Mouse (Mus musculus) skeletal muscle tissue, adult 2 months (tissue): ENCODE results near the gene Fanca.
"Not testable (repeated sequence)": the region's sequence is repeated elsewhere in the genome, so short reads cannot be mapped to it uniquely, and the experiment has no call there.

Source experiments
- DNase-seq: peaks from one replicate; pipeline ENCODE4 v3.0.0-alpha.2; 2012; ENCODE audit warnings: low read depth, low spot score

The Fanca gene

GRCm38 (mm10) chr8:123331301-123331700 is 12.9 kb upstream of the Fanca start:
- DNase-seq: no peak

DNA sequence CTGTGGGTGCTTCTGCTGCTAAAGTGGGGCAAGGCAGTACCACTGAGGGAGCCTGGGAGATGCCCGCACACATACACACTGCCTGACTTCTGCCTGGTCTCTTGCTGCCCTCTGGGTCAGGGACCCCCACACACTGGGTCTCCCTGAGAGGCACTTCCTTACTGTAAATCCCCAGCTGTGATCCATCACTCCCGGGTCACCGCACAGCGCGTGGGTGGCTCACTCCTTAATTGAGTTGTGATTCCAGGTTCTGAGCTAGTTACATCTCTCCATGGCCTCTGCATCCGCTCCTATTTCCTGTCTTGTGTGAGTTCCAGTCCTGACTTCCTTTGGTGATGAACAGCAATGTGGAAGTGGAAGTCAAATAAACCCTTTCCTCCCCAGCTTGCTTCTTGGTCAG is 12.3 kb upstream of the Fanca start:
- no peak for DNase-seq

- no peak for DNase-seq
Observed at GRCm38 (mm10) chr8:123329961-123330360, 11.6 kb upstream of the Fanca start.

DNA sequence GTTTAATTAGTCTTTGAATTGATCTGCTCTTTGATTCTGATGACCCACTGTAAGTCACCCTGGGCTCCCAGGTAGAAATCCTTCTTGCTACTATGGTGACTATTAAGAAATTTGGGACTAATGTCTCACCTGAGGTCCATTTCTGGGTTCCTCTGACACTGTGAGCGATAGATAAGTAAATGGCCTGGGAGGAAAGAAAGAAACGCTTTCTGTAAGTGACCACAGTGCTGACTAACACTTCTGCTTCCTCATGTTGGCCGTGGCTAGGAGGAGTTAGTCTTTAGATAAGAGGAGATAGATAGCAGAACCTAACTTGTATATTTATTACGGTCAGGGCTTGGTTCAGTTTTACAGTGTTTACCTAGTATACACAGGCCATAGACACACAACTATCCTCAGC is 11.0 kb upstream of the Fanca start:
- no peak for DNase-seq

GRCm38 (mm10) chr8:123328552-123328951 is 10.2 kb upstream of the Fanca start:
- DNase-seq: no peak

DNA sequence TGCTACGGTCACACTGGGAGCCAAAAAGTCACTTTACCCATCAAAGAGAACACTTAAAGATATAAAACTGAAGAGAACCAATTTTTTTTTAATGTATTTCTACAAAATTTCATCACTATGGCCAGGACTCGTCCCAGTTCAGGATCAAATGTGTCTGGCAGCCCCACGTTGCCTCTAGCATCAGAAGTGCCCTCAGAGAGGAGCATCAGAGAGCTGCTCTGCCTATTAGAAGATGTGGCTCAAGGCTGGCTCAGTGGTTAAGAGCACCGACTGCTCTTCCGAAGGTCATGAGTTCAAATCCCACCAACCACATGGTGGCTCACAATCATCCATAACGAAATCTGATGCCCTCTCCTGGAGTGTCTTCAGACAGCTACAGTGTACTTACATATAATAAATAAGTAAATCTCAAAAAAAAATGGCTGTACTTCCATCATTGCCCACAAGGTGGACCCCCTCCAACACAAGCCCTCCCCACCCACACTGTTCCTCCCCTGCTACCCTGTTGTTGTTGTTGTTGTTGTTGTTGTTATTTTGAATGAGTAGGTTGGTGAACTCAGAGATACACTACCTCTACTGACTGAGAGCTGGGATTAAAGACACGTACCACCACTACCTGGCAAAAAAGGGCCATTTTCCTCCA is 1.3 kb upstream of the Fanca start:
- no peak for DNase-seq

- DNase-seq: no peak
Observed at GRCm38 (mm10) chr8:123317781-123318466, 452 bp downstream of the Fanca start.

DNA sequence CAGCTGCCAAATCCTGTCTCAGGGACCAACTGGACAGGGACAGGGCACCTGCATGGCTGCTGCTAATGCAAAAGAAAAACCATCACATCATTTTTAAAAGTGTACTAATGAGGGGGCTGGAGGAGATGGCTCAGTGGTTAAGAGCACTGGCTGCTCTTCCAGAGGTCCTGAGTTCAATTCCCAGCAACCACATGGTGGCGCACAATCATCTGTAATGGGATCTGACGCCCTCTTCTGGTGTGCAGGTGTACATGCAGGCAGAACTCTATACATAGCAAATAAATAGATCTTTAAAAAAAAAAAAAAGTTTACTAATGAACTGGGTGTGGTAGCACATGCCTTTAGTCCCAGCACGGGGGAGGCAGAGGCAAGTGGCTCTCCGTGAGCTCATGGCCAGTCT is 9.6 kb downstream of the Fanca start:
- DNase-seq: no peak

GRCm38 (mm10) chr8:123298301-123298700 is 20.1 kb downstream of the Fanca start:
- DNase-seq: no peak

GRCm38 (mm10) chr8:123292785-123293184 is 25.6 kb downstream of the Fanca start:
- DNase-seq: no peak

DNA sequence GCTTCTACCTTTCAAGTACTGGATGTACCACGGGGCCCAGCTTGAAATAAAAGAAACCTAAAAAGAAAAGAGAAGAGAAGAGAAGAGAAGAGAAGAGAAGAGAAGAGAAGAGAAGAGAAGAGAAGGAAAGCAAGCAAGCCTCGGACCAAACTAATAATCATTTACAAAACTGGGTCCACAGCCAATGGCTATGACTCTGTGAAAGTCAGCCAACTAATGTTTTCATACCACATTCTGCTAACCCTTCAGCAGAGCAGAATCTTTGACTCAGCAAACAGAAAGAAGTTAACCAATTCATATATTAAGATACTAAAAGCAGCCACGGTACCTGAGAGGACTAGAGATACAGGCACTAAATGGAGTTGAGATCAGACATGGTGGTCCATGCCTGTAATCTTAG is 26.1 kb downstream of the Fanca start:
- no peak for DNase-seq

GRCm38 (mm10) chr8:123291716-123292115 is 26.7 kb downstream of the Fanca start:
- no peak for DNase-seq

DNA sequence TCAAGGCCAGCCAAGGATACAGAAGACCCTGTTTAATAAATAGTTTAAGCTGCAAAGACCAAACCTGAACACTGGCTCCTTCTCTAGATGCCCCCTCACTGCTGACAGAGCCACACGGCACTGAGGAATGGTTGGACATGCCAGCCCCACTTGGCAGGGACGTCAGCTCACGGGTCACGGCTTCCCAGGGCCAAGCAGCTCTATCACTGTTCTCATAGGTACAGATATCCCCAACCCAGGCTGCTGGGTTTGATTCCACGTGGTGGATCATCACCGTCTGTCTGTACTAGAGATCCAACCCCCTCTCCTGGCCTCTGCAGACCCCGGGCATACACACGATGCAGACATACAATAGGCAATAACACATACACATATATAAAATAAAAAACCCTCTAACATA is 27.7 kb downstream of the Fanca start:
- no peak for DNase-seq

GRCm38 (mm10) chr8:123290166-123290565 is 28.2 kb downstream of the Fanca start:
- DNase-seq: no peak

DNA sequence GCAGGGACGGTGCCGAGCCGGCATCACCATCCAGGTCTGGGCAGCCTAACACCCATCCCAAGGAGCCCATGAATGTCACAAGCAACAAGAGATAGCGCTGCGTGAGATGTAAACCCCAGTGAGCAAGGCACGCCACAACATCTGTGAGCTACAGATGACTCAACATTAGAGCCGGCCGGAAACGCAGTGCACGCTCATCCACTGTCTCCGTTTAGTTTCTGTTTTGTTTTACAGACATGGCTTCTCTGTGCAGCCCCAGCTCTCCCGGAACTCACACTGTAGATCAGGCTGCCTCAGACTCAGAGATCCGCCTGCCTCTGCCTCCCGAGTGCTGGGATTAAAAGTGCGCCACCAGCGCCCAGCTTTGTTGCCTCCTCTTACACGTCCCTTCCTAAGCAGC is 31.0 kb downstream of the Fanca start:
- no peak for DNase-seq

DNA sequence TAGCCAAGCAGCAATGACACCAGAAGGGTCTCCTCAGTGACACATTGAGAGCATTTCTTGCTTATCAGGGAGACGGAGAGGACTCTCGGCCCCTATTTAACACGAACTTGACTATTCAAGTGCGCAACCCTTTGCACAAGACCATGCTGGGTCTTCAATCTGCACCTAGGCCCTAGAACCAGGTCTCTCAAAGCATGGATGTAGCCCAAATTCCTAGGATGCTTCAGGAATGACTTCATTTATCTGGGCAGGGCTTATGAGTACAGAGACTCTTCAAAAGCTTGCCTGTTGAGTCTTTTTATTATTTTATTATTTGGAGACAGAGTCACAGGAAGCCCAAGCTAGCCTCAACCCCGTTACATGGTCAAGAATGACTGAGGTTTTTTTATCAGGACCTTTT is 33.9 kb downstream of the Fanca start:
- DNase-seq: no peak

DNA sequence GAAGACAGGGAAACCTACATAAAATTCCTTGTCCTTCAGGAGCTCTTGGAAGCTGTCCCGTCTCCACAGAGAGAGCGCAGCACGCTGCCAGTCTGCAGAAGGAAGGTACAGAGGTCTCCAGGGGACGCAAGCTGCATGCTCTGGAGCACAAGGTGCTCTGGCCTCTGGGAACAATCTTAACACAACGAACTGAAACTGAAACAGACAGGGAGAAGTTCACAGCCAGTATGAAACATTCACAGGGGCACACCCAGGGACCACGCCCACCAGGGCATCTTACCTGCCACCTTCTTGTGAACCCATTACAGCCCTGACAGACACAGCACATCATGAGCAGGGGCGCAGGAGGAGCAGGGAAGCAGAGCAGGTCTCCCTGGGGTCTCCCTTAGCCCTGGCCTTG is 34.4 kb downstream of the Fanca start:
- DNase-seq: no peak

DNA sequence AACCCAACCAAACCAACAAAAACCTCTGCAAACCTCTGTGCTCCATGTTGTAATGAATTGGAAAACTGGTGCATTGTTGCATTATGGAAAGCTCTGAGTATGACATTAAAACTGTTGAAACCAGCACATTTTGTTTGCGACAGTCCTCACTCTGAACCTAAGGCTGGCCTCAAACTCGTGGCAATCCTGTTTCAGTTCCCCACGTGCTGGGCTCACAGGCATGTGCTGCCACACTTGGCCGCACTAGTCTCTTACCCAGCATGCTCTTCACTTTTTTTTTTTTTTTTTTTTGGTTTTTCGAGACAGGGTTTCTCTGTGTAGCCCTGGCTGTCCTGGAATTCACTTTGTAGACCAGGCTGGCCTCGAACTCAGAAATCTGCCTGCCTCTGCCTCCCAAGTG is 35.4 kb downstream of the Fanca start:
- not testable (repeated sequence) for DNase-seq

DNA sequence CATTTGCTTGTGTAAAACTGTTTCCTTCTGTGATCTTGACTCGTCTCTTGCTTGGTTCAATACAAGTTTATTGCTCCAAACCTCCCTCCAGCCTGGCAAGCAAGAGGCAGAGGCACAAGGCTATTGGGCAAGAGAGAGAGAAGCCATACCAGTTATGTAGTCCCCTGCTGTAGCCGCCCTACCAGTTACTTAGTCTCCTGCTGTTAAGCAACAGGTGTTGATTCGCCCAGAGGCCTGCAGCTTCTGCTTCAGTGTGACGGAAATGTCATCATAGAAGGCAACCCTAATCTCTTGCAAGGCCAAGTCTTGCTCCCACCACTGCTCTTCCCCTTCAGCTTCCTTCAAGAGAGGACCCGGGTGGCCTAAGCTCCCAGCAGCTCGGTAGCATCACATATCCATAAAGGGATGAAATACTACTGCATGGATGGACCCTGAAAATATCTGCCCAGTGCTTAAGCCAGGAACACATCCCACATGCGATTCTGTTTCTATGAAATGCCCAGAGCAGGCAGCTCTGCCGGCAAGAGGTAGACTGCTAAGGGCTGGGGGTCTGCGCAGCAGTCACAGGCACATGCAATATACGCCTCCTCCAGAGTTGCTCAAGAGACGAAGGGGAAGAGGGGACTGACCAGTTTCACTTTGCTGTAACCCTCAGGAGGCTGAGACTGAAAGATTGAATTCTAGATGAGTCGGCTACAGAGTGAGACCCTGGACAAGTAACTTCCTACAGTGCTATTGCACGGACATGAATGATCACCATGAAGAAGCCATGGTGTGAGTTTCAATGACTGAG is 37.9 kb downstream of the Fanca start:
- DNase-seq: no peak

- DNase-seq: no peak
Observed at GRCm38 (mm10) chr8:123279828-123280227, 38.5 kb downstream of the Fanca start.

DNA sequence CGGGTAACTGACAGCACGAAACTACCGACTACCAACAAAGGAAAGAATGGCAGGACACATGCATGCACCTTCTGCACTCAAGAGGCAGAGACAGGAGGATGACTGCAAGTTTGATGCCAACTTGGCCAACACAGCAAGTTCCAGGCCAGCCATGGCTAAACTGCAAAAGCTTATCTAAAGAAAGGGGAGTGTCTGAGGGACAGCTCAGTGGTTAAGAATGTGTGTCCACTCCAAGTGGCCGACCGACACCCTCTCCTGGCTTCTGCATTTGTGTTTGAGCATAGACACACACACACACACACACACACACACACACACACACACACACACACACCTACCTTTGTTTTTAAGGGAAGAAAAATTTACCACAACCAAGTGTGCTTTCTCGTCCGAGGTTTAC is 39.9 kb downstream of the Fanca start:
- DNase-seq: no peak

DNA sequence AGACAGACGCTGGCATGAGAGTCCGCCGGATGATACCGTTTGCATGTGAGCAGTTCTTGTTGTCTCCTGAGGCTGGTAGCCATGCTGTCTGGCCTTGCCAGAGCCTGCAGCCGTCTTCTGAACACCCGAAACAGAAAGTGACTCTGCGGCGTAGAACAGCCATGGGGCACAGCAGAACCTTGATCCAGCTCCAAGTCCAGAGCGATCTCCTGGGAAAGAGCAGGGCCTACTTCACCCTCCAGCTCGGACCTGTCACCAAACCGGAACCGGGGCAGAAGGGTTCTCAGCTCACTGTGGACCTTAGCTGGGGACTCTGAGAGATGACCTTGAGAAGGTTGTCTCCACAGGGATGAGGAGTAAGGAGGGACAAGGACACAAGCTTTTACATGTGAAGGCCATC is 43.3 kb downstream of the Fanca start:
- DNase-seq: no peak

GRCm38 (mm10) chr8:123274447-123274846 is 43.9 kb downstream of the Fanca start:
- no peak for DNase-seq
